Mouse (Mus musculus) CD4-positive helper T cell, adult 2 months (primary cell): Measurements from ENCODE around the gene Senp3.
"Not testable (repeated sequence)": the region's sequence is repeated elsewhere in the genome, so short reads cannot be mapped to it uniquely, and the experiment has no call there.

Experiments used
- DNase-seq: peaks from one replicate; pipeline ENCODE4 v3.0.0-alpha.2; 2012; ENCODE audit warnings: low read depth, missing footprints, low spot score

Gene Senp3

DNA sequence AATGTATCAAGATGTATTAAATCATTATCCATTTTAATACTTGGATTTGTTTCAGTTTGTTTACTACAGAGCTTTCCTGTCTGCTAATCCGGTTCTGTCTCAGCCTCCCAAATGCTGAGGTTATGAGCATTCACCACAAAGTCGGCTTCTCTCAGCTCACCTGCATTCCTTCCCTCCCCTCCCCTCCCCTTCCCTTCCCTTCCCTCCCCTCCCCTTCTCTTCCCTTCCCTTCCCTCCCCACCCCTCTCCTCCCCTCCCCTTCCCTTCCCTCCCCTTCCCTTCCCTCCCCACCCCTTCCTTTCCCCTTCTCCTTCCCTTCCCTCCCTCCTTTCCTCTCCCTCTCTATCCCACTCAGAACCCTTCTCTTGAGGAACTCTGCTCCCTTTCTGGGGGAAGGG is 22.7 kb upstream of the Senp3 start:
- DNase-seq = no peak

- DNase-seq = no peak
Observed at GRCm38 (mm10) chr11:69703814-69704612, 22.1 kb upstream of the Senp3 start.

GRCm38 (mm10) chr11:69703381-69703780 is 21.5 kb upstream of the Senp3 start:
- not testable (repeated sequence) for DNase-seq

GRCm38 (mm10) chr11:69702886-69703285 is 21.0 kb upstream of the Senp3 start:
- DNase-seq = not testable (repeated sequence)

GRCm38 (mm10) chr11:69699595-69699994 is 17.7 kb upstream of the Senp3 start:
- no peak for DNase-seq

DNA sequence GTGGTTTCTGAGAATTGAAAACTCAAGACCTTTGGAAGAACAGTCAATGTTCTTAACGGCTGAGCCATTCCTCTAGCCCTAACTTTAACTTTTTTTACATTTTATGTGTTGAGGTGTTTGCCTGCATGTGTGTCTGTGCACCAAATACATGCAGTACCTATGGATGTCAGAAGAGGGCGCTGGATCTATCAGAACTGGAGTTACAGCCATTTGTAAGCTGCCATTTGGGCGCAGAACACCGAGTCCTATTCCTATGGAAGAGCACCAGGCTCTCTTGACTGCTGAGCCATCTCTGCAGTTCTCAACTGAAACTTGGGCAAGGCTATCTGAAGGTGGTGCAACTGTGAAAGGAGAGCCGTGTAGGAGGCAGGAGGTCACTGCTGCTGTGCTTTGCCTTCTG is 16.7 kb upstream of the Senp3 start:
- DNase-seq = no peak

DNA sequence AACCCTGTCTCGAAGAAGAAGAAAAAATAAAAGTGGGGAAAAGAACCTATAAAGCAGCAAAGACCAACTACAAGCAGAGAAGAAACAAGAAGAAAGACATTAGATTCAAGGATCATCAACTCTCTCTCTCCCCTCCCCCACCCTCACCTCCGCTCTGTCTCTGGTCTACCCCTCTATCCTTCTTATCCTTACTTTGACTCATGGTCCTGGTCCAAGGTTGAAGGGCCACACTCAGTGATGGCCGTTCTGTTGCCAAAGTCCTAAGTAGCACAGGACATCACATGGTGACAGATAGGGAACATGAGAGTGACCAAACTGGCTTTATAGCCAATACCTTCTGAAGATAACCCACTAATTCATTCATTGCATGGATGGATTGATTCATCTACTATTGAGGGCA is 15.5 kb upstream of the Senp3 start:
- no peak for DNase-seq

- no peak for DNase-seq
Observed at GRCm38 (mm10) chr11:69695361-69696181, 13.7 kb upstream of the Senp3 start, which contains the start of the genes Tnfsf12 and Tnfsfm13. Gene Tnfsf12, minus strand, starts transcription at chr11:69695849. Gene Tnfsfm13, minus strand, starts transcription at chr11:69696098.

- no peak for DNase-seq
Observed at GRCm38 (mm10) chr11:69695046-69695360, 13.1 kb upstream of the Senp3 start.

DNA sequence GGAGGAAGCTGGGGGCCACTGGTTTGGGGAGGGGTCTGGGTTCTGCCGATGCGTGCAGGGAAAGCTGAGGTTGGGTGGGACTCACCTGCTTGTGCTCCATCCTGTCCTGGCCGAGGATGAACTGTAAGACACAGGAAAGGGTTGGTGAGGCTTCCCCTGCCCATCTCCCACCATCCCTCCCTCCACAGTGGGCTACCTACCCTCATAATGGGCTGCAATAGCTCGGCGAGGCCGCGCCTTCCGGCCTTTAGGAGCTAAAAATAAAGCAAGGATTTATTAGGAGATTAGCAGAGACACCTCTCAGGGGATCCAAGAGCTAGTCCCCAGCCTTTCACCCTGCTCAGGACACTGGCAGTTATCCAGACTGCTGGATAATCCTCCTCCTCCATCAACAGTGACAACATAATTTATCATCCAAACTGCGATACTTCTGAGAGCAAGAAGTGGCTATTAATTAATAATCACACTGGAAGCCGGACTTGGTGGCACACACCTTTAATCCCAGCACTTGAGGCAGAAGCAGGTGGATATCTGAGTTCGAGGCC is 11.6 kb upstream of the Senp3 start:
- no peak for DNase-seq

GRCm38 (mm10) chr11:69692863-69693262 is 11.0 kb upstream of the Senp3 start:
- DNase-seq = no peak

- DNase-seq = no peak
Observed at GRCm38 (mm10) chr11:69692196-69692811, 10.4 kb upstream of the Senp3 start.

- no peak for DNase-seq
Observed at GRCm38 (mm10) chr11:69689891-69690290, 8.0 kb upstream of the Senp3 start.

GRCm38 (mm10) chr11:69687061-69687460 is 5.2 kb upstream of the Senp3 start:
- no peak for DNase-seq

GRCm38 (mm10) chr11:69686377-69686776 is 4.5 kb upstream of the Senp3 start:
- no peak for DNase-seq

DNA sequence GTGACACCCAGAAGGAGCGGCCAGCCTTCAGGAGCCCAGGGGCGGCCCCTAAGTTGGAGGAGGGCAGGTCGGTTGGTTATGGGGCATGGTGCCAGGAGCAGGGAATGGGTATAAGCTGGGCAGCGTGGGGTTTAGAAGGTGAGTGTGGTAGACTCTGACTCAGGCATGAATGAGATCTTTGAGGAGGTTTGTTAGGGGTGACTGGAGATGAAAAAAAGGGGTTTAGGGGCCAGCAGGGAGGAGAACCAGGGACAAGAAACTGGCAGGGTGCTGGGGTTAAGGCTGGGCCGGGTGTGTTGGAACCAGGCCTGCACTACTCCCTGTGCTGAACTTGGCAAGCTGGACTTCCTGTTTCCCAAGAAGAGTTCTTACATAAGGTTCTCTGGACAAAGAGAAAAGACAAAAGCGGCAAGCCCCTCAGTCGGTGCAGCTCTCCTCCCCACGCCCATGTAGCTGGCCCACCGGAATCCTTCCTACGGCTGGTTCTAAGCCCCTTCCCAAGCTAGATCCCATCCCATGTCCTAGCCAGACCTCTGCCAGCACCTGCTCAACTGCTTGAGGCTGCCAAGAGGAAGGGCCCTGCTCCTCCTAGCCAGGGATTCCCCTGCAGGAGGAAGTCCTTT is 3.8 kb upstream of the Senp3 start, which contains the start of gene Tnfsf13:
Gene Tnfsf13, minus strand, starts transcription at position 259 of the 623 bp plus-strand sequence.
- no peak for DNase-seq

DNA sequence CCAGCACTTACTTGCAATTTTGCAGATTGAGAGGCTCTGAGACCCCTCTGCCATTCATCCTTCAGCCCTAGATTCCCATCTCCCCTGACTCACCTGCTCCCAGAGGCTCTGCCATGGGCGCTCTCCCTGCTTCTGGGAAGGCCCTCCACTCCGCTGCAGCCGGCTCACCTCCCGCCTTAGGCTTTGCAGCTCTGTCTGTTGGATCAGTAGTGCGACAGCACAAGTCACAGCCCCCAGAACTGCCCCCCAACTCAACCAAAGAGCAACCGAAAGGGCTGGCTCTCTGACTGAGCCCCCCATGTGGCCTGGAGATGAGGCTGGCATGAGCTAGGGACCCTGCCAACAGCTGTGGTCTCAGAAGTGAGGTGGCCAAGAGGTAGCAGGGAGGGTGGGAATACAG is 3.1 kb upstream of the Senp3 start:
- DNase-seq = no peak

DNA sequence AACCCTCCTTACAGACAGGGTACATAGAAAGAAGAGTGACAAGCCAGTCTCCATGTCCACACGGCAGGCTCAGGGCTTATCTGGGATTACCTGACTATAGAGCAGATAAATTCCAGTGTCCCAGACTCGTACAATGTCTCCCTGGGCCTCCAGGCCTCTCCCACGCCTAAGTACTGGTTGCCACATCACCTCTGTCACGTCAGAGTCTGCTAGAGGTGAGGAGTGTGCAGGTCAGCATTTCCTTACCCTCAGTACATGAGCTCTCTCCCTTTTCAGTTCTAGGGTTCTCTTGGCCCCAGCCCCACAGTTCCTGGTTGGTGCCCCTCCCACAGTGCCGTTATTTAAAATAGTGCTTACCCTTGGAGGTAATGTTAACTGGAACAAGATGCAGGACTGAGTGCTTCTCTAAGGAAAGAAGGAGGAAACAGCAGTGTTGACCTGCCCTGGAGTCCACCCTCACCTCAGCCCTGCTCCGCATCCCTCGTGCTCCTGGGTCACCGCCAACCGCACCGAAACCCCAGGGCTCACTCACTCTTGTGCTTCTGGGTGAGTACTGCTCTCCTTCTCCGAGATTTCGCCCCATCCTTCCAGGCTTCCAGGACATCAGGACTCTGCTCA is 2.4 kb upstream of the Senp3 start:
- no peak for DNase-seq

DNA sequence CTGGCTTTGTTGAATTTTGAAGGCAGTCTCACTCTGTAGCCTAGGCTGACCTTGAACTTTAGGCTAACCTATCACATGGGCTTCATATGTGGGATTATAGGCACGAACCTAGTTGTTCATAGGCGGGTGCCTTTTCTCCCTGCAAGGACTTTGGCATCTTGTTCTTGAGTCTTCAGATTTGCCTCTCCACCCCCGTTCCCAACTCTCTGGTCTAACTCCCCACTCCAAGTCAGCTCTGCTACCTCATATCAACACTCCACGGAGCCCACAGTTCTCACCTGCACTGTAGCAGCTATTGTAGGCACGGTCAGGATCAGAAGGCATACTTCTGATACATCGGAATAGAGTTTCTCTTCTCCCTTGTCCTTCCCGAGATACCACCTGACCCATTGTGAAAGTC is 1.7 kb upstream of the Senp3 start:
- DNase-seq = no peak

DNA sequence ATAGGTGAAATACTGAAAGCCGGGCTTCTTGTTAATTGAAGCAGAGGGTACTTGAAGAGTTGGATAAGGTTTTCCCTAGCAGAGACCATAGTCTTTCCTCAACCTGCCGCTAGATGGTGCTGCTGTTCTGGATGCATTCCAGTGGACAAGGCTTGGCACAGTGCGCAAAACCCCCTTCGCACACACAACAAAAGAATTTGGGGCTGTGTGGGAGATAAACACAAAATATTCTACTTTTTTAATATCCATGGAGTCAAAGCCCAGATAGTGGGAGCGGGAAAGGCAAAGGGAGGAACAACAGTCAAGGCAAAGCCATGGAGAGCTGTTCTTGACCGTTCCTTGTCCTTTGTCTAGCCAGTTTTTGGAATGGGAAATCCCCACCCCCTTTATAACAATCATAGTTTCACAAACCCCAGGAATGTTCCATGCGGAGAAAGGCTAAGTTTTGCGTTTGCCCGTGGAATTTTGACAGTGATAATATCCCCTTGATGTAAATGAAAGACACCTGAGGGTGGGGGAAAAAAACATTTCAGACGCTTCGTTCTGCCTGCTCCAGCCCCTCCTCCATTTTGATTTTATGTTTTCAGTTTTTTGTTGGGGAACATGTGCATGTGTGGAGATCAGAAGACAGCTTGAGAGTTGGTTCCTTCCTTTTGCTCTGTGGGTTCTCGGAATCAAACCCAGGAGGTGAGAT is 1.1 kb upstream of the Senp3 start:
- peak; percentile 87 for DNase-seq
